Mouse (Mus musculus): ENCODE results near the gene Snrpb.

DNA sequence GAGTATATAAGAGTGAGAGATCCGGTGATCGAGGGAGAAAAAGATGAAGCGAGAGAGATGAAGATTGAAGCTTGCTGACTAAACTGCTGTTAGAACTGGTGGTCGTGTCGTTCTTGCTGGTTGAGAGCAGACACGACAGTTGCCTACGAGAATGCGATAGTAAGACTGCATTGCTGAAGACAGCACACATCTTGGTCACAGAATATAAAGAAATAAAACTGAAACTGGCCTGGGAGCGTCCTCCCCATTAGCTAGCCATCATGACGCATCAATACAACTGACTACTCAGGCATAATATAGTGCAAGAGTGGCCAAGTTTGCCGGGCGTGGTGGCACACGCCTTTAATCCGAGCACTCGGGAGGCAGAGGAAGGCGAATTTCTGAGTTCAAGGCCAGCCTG is 15.7 kb upstream of the Snrpb start, which contains the start of gene Tmc2:
- TF ChIP-seq POLR2A (IDR thresholded peaks at IDR 0.05; ENCODE audit: borderline replicate concordance, control insufficient read depth, low read depth, low read length) (no peak), CTCF (IDR thresholded peaks at IDR 0.05; ENCODE audit: control insufficient read depth, insufficient read depth, low read length) (no peak)

Data from bone marrow, adult 2 months (tissue).